Mouse (Mus musculus): Measurements from ENCODE around the gene Adh1. TPM values are rescaled to one million over a fixed set of nuclear protein-coding genes. Genes with fewer than 3 reads are reported as not detected.

Gene Adh1
- total and polyA plus RNA-seq, 2 experiments from 2014 or later, result 10.8 to 73.9 TPM

DNA sequence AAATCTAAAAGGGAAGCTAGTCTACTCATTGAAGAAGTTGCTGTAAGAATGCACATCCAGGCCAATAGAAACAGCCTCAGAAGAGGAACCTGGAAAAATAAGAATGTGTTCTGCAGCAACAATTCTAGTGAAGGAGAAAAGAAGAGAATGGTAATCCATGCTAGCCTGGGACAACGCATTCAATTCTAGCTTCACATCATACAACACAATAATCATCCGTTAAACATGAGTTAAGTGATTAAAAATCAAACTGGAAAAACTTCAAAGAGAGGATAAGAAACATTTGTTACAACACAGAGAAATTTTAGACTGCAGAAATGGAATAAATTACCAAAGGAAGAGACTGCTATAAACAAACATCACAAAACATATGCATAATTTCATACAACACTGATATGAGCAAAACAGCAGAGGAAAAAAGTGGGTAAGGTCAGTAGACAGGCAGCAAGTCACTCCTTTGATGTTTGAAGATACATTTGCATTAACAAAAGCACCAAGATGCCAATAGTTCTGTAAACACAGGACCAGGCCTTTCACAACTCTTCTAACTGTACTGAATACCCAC lies 56.2 kb downstream of the Adh1 start:
- no peak overlapping the region for H3K27ac ChIP-seq (ENCODE audit: low read depth)
- H3K4me3 ChIP-seq (ENCODE audit: low read depth, low read length), result no peak overlapping the region
- whole genome bisulfite sequencing, result 71% methylated on average over 2 of the region's 2 CpGs
- DNase-seq (ENCODE audit: low spot score), result no peak
- H3K9ac ChIP-seq (replicated peaks; ENCODE audit: low read depth, low read length), result no peak overlapping the region
- ATAC-seq (ENCODE audit: insufficient read depth, low read depth), result no peak
- no peak for TF ChIP-seq EP300 (IDR thresholded peaks at IDR 0.05; ENCODE audit: low read depth)
- TF ChIP-seq CTCF (IDR thresholded peaks at IDR 0.05; ENCODE audit: low read depth), result no peak
- no peak overlapping the region for H3K4me2 ChIP-seq (ENCODE audit: low read depth, low read length)
- H3K27me3 ChIP-seq (ENCODE audit: control insufficient read depth, insufficient read depth, low read length), result no peaks in the 10 kb centered on the region
- no peaks in the 10 kb centered on the region for H3K36me3 ChIP-seq (replicated peaks; ENCODE audit: control insufficient read depth, insufficient read depth, low read length)
- H3K4me1 ChIP-seq (ENCODE audit: control insufficient read depth, insufficient read depth), result no peaks in the 10 kb centered on the region
- no peaks in the 10 kb centered on the region for H3K9me3 ChIP-seq (replicated peaks; ENCODE audit: control insufficient read depth, low read length)

GRCm38 (mm10) chr3:138325001-138325400 lies 64.2 kb downstream of the Adh1 start:
- no peak overlapping the region for H3K4me2 ChIP-seq (ENCODE audit: low read depth, low read length)
- no peak overlapping the region for H3K27ac ChIP-seq (ENCODE audit: low read depth)
- no peaks in the 10 kb centered on the region for H3K9me3 ChIP-seq (replicated peaks; ENCODE audit: control insufficient read depth, low read length)
- H3K4me3 ChIP-seq (ENCODE audit: low read depth, low read length), result no peak overlapping the region
- WGBS, result 91% methylated on average over 17 of the region's 17 CpGs
- no peak for ATAC-seq (ENCODE audit: insufficient read depth, low read depth)
- no peaks in the 10 kb centered on the region for H3K27me3 ChIP-seq (ENCODE audit: control insufficient read depth, insufficient read depth, low read length)
- H3K9ac ChIP-seq (replicated peaks; ENCODE audit: low read depth, low read length), result no peak overlapping the region
- H3K36me3 ChIP-seq (replicated peaks; ENCODE audit: control insufficient read depth, insufficient read depth, low read length), result no peaks in the 10 kb centered on the region
- no peaks in the 10 kb centered on the region for H3K4me1 ChIP-seq (ENCODE audit: control insufficient read depth, insufficient read depth)
- no peak for DNase-seq (ENCODE audit: low spot score)
- no peak for TF ChIP-seq CTCF (IDR thresholded peaks at IDR 0.05; ENCODE audit: low read depth)
- no peak for TF ChIP-seq EP300 (IDR thresholded peaks at IDR 0.05; ENCODE audit: low read depth)

- Histone ChIP-seq H3K36me3 (replicated peaks; ENCODE audit: control insufficient read depth, insufficient read depth, low read length) (no peaks in the 10 kb centered on the region), H3K27me3 (ENCODE audit: control insufficient read depth, insufficient read depth, low read length) (no peaks in the 10 kb centered on the region), H3K4me1 (ENCODE audit: control insufficient read depth, insufficient read depth) (no peaks in the 10 kb centered on the region), H3K9me3 (replicated peaks; ENCODE audit: control insufficient read depth, low read length) (no peaks in the 10 kb centered on the region), H3K9ac (replicated peaks; ENCODE audit: low read depth, low read length) (no peak overlapping the region), H3K4me3 (ENCODE audit: low read depth, low read length) (no peak overlapping the region), H3K4me2 (ENCODE audit: low read depth, low read length) (no peak overlapping the region), H3K27ac (ENCODE audit: low read depth) (no peak overlapping the region)
- DNase-seq (ENCODE audit: low spot score) (no peak), ATAC-seq (ENCODE audit: insufficient read depth, low read depth) (no peak)
- 86% methylated on average over 6 of the region's 6 CpGs for WGBS
- TF ChIP-seq EP300 (IDR thresholded peaks at IDR 0.05; ENCODE audit: low read depth) (no peak), CTCF (IDR thresholded peaks at IDR 0.05; ENCODE audit: low read depth) (no peak)
Observed at GRCm38 (mm10) chr3:138325466-138325865, 64.7 kb downstream of the Adh1 start.

DNA sequence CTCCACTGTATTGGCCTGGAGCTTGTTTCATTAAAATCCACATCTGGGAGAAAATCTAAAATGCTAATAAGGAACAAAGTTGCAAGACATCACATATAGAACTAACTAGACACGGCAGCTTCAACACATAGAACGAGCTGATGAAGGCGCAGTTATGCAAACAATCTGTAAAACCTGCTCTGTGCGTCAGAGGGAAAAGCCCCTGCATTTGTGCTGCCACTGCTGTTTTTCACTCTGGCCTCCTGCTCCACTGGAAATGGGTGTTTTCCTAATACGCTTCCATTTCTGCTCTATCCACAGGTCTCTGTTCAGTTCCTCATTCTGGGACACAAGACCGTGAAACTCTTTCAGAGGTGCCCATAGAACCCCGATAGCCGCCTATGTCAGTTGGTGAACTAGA lies 73.1 kb downstream of the Adh1 start:
- no peaks in the 10 kb centered on the region for H3K9me3 ChIP-seq (replicated peaks; ENCODE audit: control insufficient read depth, low read length)
- WGBS, result 80% methylated on average over 8 of the region's 8 CpGs
- TF ChIP-seq EP300 (IDR thresholded peaks at IDR 0.05; ENCODE audit: low read depth) (no peak), CTCF (IDR thresholded peaks at IDR 0.05; ENCODE audit: low read depth) (no peak)
- H3K27ac ChIP-seq (ENCODE audit: low read depth), result no peak overlapping the region
- DNase-seq (ENCODE audit: low spot score) (no peak), ATAC-seq (ENCODE audit: insufficient read depth, low read depth) (no peak)
- H3K9ac ChIP-seq (replicated peaks; ENCODE audit: low read depth, low read length), result no peak overlapping the region
- no peak overlapping the region for H3K4me3 ChIP-seq (ENCODE audit: low read depth, low read length)
- H3K36me3 ChIP-seq (replicated peaks; ENCODE audit: control insufficient read depth, insufficient read depth, low read length), result no peaks in the 10 kb centered on the region
- H3K4me1 ChIP-seq (ENCODE audit: control insufficient read depth, insufficient read depth), result no peaks in the 10 kb centered on the region
- no peak overlapping the region for H3K4me2 ChIP-seq (ENCODE audit: low read depth, low read length)
- no peaks in the 10 kb centered on the region for H3K27me3 ChIP-seq (ENCODE audit: control insufficient read depth, insufficient read depth, low read length)

DNA sequence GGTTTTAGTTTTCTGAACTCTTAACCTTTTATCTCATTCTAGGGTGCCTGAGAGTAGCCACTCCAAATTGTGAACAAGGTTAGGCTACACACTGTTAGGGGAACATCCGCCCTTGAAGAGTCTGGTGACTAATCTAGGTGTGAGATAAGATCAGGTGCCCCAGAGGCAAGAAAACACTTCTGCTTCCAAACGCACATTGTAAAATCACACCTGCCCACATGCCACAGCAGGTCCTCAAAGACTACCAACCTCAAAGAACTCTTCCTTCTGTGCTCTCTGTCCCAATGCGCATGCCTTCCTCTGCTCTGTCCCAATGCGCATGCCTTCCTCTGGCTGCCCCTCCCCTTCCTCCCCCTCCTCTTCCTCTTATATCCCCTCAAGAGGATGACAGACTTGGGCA lies 73.5 kb downstream of the Adh1 start:
- WGBS, result 63% methylated on average over 4 of the region's 4 CpGs
- no peak for DNase-seq (ENCODE audit: low spot score)
- no peaks in the 10 kb centered on the region for H3K4me1 ChIP-seq (ENCODE audit: control insufficient read depth, insufficient read depth)
- no peaks in the 10 kb centered on the region for H3K27me3 ChIP-seq (ENCODE audit: control insufficient read depth, insufficient read depth, low read length)
- no peak overlapping the region for H3K4me3 ChIP-seq (ENCODE audit: low read depth, low read length)
- no peak overlapping the region for H3K9ac ChIP-seq (replicated peaks; ENCODE audit: low read depth, low read length)
- no peak for TF ChIP-seq EP300 (IDR thresholded peaks at IDR 0.05; ENCODE audit: low read depth)
- no peak for TF ChIP-seq CTCF (IDR thresholded peaks at IDR 0.05; ENCODE audit: low read depth)
- H3K27ac ChIP-seq (ENCODE audit: low read depth), result no peak overlapping the region
- H3K9me3 ChIP-seq (replicated peaks; ENCODE audit: control insufficient read depth, low read length), result no peaks in the 10 kb centered on the region
- ATAC-seq (ENCODE audit: insufficient read depth, low read depth), result no peak
- no peaks in the 10 kb centered on the region for H3K36me3 ChIP-seq (replicated peaks; ENCODE audit: control insufficient read depth, insufficient read depth, low read length)
- H3K4me2 ChIP-seq (ENCODE audit: low read depth, low read length), result no peak overlapping the region

- WGBS, result 91% methylated on average over 1 of the region's 1 CpGs
- ATAC-seq (ENCODE audit: insufficient read depth, low read depth), result no peak
- H3K27me3 ChIP-seq (ENCODE audit: control insufficient read depth, insufficient read depth, low read length), result no peaks in the 10 kb centered on the region
Observed at GRCm38 (mm10) chr3:138335566-138335965, 74.8 kb downstream of the Adh1 start.

More at GRCm38 (mm10) chr3:138335566-138335965, 74.8 kb downstream of the Adh1 start:
- DNase-seq (ENCODE audit: low spot score), result no peak
- no peaks in the 10 kb centered on the region for H3K9me3 ChIP-seq (replicated peaks; ENCODE audit: control insufficient read depth, low read length)
- H3K4me3 ChIP-seq (ENCODE audit: low read depth, low read length), result no peak overlapping the region
- H3K9ac ChIP-seq (replicated peaks; ENCODE audit: low read depth, low read length), result no peak overlapping the region
- no peaks in the 10 kb centered on the region for H3K36me3 ChIP-seq (replicated peaks; ENCODE audit: control insufficient read depth, insufficient read depth, low read length)
- no peak overlapping the region for H3K4me2 ChIP-seq (ENCODE audit: low read depth, low read length)
- TF ChIP-seq CTCF (IDR thresholded peaks at IDR 0.05; ENCODE audit: low read depth) (no peak), EP300 (IDR thresholded peaks at IDR 0.05; ENCODE audit: low read depth) (no peak)
- no peak overlapping the region for H3K27ac ChIP-seq (ENCODE audit: low read depth)
- H3K4me1 ChIP-seq (ENCODE audit: control insufficient read depth, insufficient read depth), result no peaks in the 10 kb centered on the region

All from heart, postnatal 0 days (tissue).